ENCODE assay signal across 19 mouse cellular contexts in genomic region chr9:86020765-86021164, GRCm38 (mm10).
DNase-seq lines count a peak whose midpoint lies in the region; ATAC-seq lines count a peak whose summit lies in the region.
"Had no signal": no experiment of that assay in that cellular context is flagged by ENCODE, and none has a peak within 500 bp of the region (broad histone marks: within the 10 kb centered on the region; RNA-seq: fewer than 3 reads in every experiment).

No protein-coding gene starts in this region.

- peaks cover 3% of the 10 kb centered on the region for H3K4me1 ChIP-seq in hindbrain, embryonic 13.5 days (replicated peaks)
- H3K4me1 ChIP-seq in hindbrain, embryonic 10.5 days (replicated peaks): no peaks in the 10 kb centered on the region
- H3K4me1 ChIP-seq in forebrain, embryonic 14.5 days (ENCODE audit: control insufficient read depth, insufficient read depth, low read length): no peaks in the 10 kb centered on the region
- H3K4me1 ChIP-seq in midbrain, embryonic 12.5 days: peaks cover 3% of the 10 kb centered on the region; the same call in 1 of the 2 replicates
- no peaks in the 10 kb centered on the region for H3K4me1 ChIP-seq in neural tube, embryonic 14.5 days (ENCODE audit: control insufficient read depth, insufficient read depth, low read length)
- H3K4me1 ChIP-seq: embryonic facial prominence, embryonic 13.5 days; limb, embryonic 13.5 days; liver, embryonic 13.5 days; lung, embryonic 15.5 days had no signal

- H3K4me3 ChIP-seq in hindbrain, embryonic 13.5 days: no peak overlapping the region
- no peak overlapping the region for H3K4me3 ChIP-seq in hindbrain, embryonic 10.5 days
- H3K4me3 ChIP-seq in forebrain, embryonic 14.5 days (ENCODE audit: low read depth, low read length): no peak overlapping the region
- no peak overlapping the region for H3K4me3 ChIP-seq in midbrain, embryonic 12.5 days
- H3K4me3 ChIP-seq in neural tube, embryonic 14.5 days (ENCODE audit: low read depth, low read length): no peak overlapping the region
- H3K4me3 ChIP-seq: embryonic facial prominence, embryonic 13.5 days; limb, embryonic 13.5 days; liver, embryonic 13.5 days; lung, embryonic 15.5 days had no signal

- ATAC-seq in hindbrain, embryonic 13.5 days (ENCODE audit: low FRiP score): peak; percentile 84
- ATAC-seq in forebrain, embryonic 14.5 days: peak; percentile 37; the same call in 1 of the 2 replicates
- peak; percentile 41; the same call in 1 of the 2 replicates for ATAC-seq in midbrain, embryonic 12.5 days (ENCODE audit: low FRiP score, low read depth)
- ATAC-seq in neural tube, embryonic 14.5 days (ENCODE audit: low read depth): peak; percentile 90
- no peak for ATAC-seq in megakaryocyte progenitor cell, adult 5-6 weeks (replicated peaks; ENCODE audit: poor library complexity)
- no peak for ATAC-seq in monocyte, adult 5-6 weeks (replicated peaks; ENCODE audit: insufficient number of reproducible peaks, low FRiP score, low TSS enrichment, poor library complexity, severe bottlenecking)
- ATAC-seq: intestine, postnatal 0 days had no signal

- 31% methylated on average over 4 of the region's 4 CpGs for WGBS in hindbrain, embryonic 13.5 days
- WGBS in hindbrain, embryonic 10.5 days: 74% methylated on average over 4 of the region's 4 CpGs
- WGBS in forebrain, embryonic 14.5 days: 28% methylated on average over 4 of the region's 4 CpGs
- 58% methylated on average over 4 of the region's 4 CpGs for WGBS in midbrain, embryonic 12.5 days
- WGBS in neural tube, embryonic 14.5 days: 26% methylated on average over 4 of the region's 4 CpGs

- no peaks in the 10 kb centered on the region for H3K36me3 ChIP-seq in hindbrain, embryonic 13.5 days
- H3K36me3 ChIP-seq in hindbrain, embryonic 10.5 days: no peaks in the 10 kb centered on the region
- H3K36me3 ChIP-seq in forebrain, embryonic 14.5 days (ENCODE audit: control insufficient read depth, insufficient read depth, low read length): no peaks in the 10 kb centered on the region
- no peaks in the 10 kb centered on the region for H3K36me3 ChIP-seq in midbrain, embryonic 12.5 days
- no peaks in the 10 kb centered on the region for H3K36me3 ChIP-seq in neural tube, embryonic 14.5 days (ENCODE audit: control insufficient read depth, insufficient read depth, low read length)
- H3K36me3 ChIP-seq: embryonic facial prominence, embryonic 13.5 days; limb, embryonic 13.5 days; liver, embryonic 13.5 days; lung, embryonic 15.5 days had no signal

- H3K4me2 ChIP-seq in hindbrain, embryonic 13.5 days: no peak overlapping the region
- H3K4me2 ChIP-seq in forebrain, embryonic 14.5 days (ENCODE audit: low read length): no peak overlapping the region
- no peak overlapping the region for H3K4me2 ChIP-seq in midbrain, embryonic 12.5 days (replicated peaks)
- H3K4me2 ChIP-seq in neural tube, embryonic 14.5 days (ENCODE audit: low read depth, low read length): no peak overlapping the region
- H3K4me2 ChIP-seq: embryonic facial prominence, embryonic 13.5 days; limb, embryonic 13.5 days; liver, embryonic 13.5 days; lung, embryonic 15.5 days had no signal

- 0 out of 2 replicates have a peak overlapping the region, but pooled peaks have one; percentile 65 for H3K27ac ChIP-seq in hindbrain, embryonic 13.5 days
- H3K27ac ChIP-seq in hindbrain, embryonic 10.5 days: no peak overlapping the region
- H3K27ac ChIP-seq in forebrain, embryonic 14.5 days (ENCODE audit: low read depth, low read length): no peak overlapping the region
- no peak overlapping the region for H3K27ac ChIP-seq in midbrain, embryonic 12.5 days (replicated peaks)
- no peak overlapping the region for H3K27ac ChIP-seq in neural tube, embryonic 14.5 days (ENCODE audit: low read depth, low read length)
- H3K27ac ChIP-seq: embryonic facial prominence, embryonic 13.5 days; kidney, postnatal 0 days; limb, embryonic 13.5 days; liver, embryonic 13.5 days; lung, embryonic 15.5 days had no signal

- no peaks in the 10 kb centered on the region for H3K27me3 ChIP-seq in hindbrain, embryonic 13.5 days
- H3K27me3 ChIP-seq in hindbrain, embryonic 10.5 days (ENCODE audit: insufficient read depth, poor library complexity, severe bottlenecking): no peaks in the 10 kb centered on the region
- no peaks in the 10 kb centered on the region for H3K27me3 ChIP-seq in forebrain, embryonic 14.5 days (replicated peaks; ENCODE audit: control insufficient read depth, insufficient read depth, low read length)
- no peaks in the 10 kb centered on the region for H3K27me3 ChIP-seq in midbrain, embryonic 12.5 days
- H3K27me3 ChIP-seq in neural tube, embryonic 14.5 days (ENCODE audit: control insufficient read depth, insufficient read depth, low read length): no peaks in the 10 kb centered on the region
- H3K27me3 ChIP-seq: embryonic facial prominence, embryonic 13.5 days; limb, embryonic 13.5 days; liver, embryonic 13.5 days; lung, embryonic 15.5 days had no signal

- DNase-seq in hindbrain, embryonic 10.5 days (ENCODE audit: low spot score): no peak
- DNase-seq in forebrain, embryonic 14.5 days (ENCODE audit: low spot score): peak; percentile 56
- DNase-seq in cerebellum, adult 11 months: no peak
- DNase-seq: cerebellum, postnatal 10 days; gastrocnemius, postnatal 14 days; layer of hippocampus, postnatal 36 days; liver, embryonic 13.5 days; right cerebral cortex, adult 18-20 months; thymus, postnatal 14 days had no signal

- no peak overlapping the region for H3K9ac ChIP-seq in hindbrain, embryonic 13.5 days
- H3K9ac ChIP-seq in forebrain, embryonic 14.5 days (ENCODE audit: low read length): no peak overlapping the region
- no peak overlapping the region for H3K9ac ChIP-seq in midbrain, embryonic 12.5 days (replicated peaks)
- no peak overlapping the region for H3K9ac ChIP-seq in neural tube, embryonic 14.5 days (replicated peaks; ENCODE audit: low read depth, low read length)
- H3K9ac ChIP-seq: embryonic facial prominence, embryonic 13.5 days; limb, embryonic 13.5 days; liver, embryonic 13.5 days; lung, embryonic 15.5 days had no signal

- no peaks in the 10 kb centered on the region for H3K9me3 ChIP-seq in hindbrain, embryonic 13.5 days
- H3K9me3 ChIP-seq in hindbrain, embryonic 10.5 days: no peaks in the 10 kb centered on the region
- no peaks in the 10 kb centered on the region for H3K9me3 ChIP-seq in forebrain, embryonic 14.5 days (replicated peaks; ENCODE audit: control insufficient read depth, low read length)
- H3K9me3 ChIP-seq in midbrain, embryonic 12.5 days: no peaks in the 10 kb centered on the region
- no peaks in the 10 kb centered on the region for H3K9me3 ChIP-seq in neural tube, embryonic 14.5 days (ENCODE audit: control insufficient read depth, low read length)
- H3K9me3 ChIP-seq: embryonic facial prominence, embryonic 13.5 days; limb, embryonic 13.5 days; liver, embryonic 13.5 days; lung, embryonic 15.5 days had no signal

Comparison
In these comparisons a context has a peak if more than half of its experiments do, and no peak if none do; other contexts are left out.
1. ATAC-seq: peak in hindbrain, embryonic 13.5 days (single experiment), forebrain, embryonic 14.5 days (single experiment), midbrain, embryonic 12.5 days (single experiment) and neural tube, embryonic 14.5 days (single experiment); none in megakaryocyte progenitor cell, adult 5-6 weeks (single experiment) and monocyte, adult 5-6 weeks (single experiment).